Mouse (Mus musculus) ovary, adult 18-20 months (tissue): Measurements from ENCODE around the gene Tnfsf14.

Experiments
- DNase-seq: peaks from one replicate; pipeline ENCODE4 v3.0.0; 2022; ENCODE audit warnings: low spot score, mixed read lengths

The Tnfsf14 gene

GRCm38 (mm10) chr17:57201841-57202724 is 8.1 kb upstream of the Tnfsf14 start:
- DNase-seq = no peak

GRCm38 (mm10) chr17:57198252-57198651 is 4.3 kb upstream of the Tnfsf14 start:
- no peak for DNase-seq

GRCm38 (mm10) chr17:57195326-57196010 is 1.5 kb upstream of the Tnfsf14 start:
- no peak for DNase-seq

GRCm38 (mm10) chr17:57194771-57195170 is 794 bp upstream of the Tnfsf14 start:
- no peak for DNase-seq

GRCm38 (mm10) chr17:57188510-57189192 is 5.3 kb downstream of the Tnfsf14 start:
- DNase-seq = no peak

GRCm38 (mm10) chr17:57185641-57186040 is 8.3 kb downstream of the Tnfsf14 start:
- no peak for DNase-seq

GRCm38 (mm10) chr17:57182871-57183270 is 11.1 kb downstream of the Tnfsf14 start:
- DNase-seq = no peak

GRCm38 (mm10) chr17:57180363-57180762 is 13.6 kb downstream of the Tnfsf14 start:
- no peak for DNase-seq

- DNase-seq = no peak
These were observed 20.6 kb downstream of the Tnfsf14 start for GRCm38 (mm10) chr17:57173351-57173750.

GRCm38 (mm10) chr17:57172378-57172777 is 21.6 kb downstream of the Tnfsf14 start:
- DNase-seq = no peak

- DNase-seq = no peak
These were observed 23.2 kb downstream of the Tnfsf14 start for GRCm38 (mm10) chr17:57170616-57171260.

GRCm38 (mm10) chr17:57166800-57167791 is 26.9 kb downstream of the Tnfsf14 start:
- peak; percentile 37 for DNase-seq

GRCm38 (mm10) chr17:57153787-57154186 is 40.2 kb downstream of the Tnfsf14 start:
- no peak for DNase-seq

GRCm38 (mm10) chr17:57153006-57153405 is 41.0 kb downstream of the Tnfsf14 start:
- no peak for DNase-seq

- DNase-seq = no peak
These were observed 44.8 kb downstream of the Tnfsf14 start, which contains the start of gene Cd70 for GRCm38 (mm10) chr17:57148994-57149803. TSS of gene Cd70 (minus strand) at chr17:57149777.

GRCm38 (mm10) chr17:57148343-57148742 is 45.6 kb downstream of the Tnfsf14 start:
- DNase-seq = no peak

GRCm38 (mm10) chr17:57145115-57145514 is 48.9 kb downstream of the Tnfsf14 start:
- no peak for DNase-seq

- no peak for DNase-seq
These were observed 50.3 kb downstream of the Tnfsf14 start for GRCm38 (mm10) chr17:57143704-57144103.

- DNase-seq = no peak
These were observed 54.3 kb downstream of the Tnfsf14 start for GRCm38 (mm10) chr17:57139708-57140107.
